Mouse (Mus musculus) hindbrain, embryonic 12.5 days (tissue): Measurements from ENCODE around the gene Ctsa. TPM values are rescaled to one million over a fixed set of nuclear protein-coding genes. Genes with fewer than 3 reads are reported as not detected.
A peak's percentile ranks its signal among the peaks of the same experiment; 100 is the strongest.
"Not testable (repeated sequence)": the region's sequence is repeated elsewhere in the genome, so short reads cannot be mapped to it uniquely, and the experiment has no call there.

ENCODE experiments used
- ATAC-seq: fragments of 200-750 bp; cut with Nextera tagmentation; 2 replicates; pipeline ENCODE4 v1.8.0; 2017; ENCODE audit warnings: moderate TSS enrichment; ENCODE audit not compliant: low FRiP score
- H3K27ac ChIP-seq: fragments of 300-500 bp; sonication (generic); 2 replicates; pipeline ENCODE4 v1.5.1; 2016; ENCODE audit warnings: mild to moderate bottlenecking
- H3K27me3 ChIP-seq: fragments of 300-500 bp; sonication (generic); 2 replicates; pipeline ENCODE4 v1.6.1; 2016; ENCODE audit warnings: mild to moderate bottlenecking
- H3K36me3 ChIP-seq: fragments of 300-500 bp; sonication (generic); 2 replicates; pipeline ENCODE4 v1.6.1; 2016; ENCODE audit warnings: mild to moderate bottlenecking
- H3K4me1 ChIP-seq: fragments of 300-500 bp; sonication (generic); 2 replicates; pipeline ENCODE4 v1.6.1; 2016
- H3K4me2 ChIP-seq: fragments of 300-500 bp; sonication (generic); replicated peaks from 2 replicates; pipeline ENCODE4 v1.6.1; 2016; ENCODE audit warnings: mild to moderate bottlenecking
- H3K4me3 ChIP-seq: fragments of 300-500 bp; sonication (generic); 2 replicates; pipeline ENCODE4 v1.5.1; 2016; ENCODE audit warnings: mild to moderate bottlenecking
- H3K9ac ChIP-seq: fragments of 300-500 bp; sonication (generic); 2 replicates; pipeline ENCODE4 v1.6.1; 2016; ENCODE audit warnings: mild to moderate bottlenecking, moderate library complexity
- H3K9me3 ChIP-seq: fragments of 300-500 bp; sonication (generic); replicated peaks from 2 replicates; pipeline ENCODE4 v1.6.1; 2016; ENCODE audit warnings: mild to moderate bottlenecking
- WGBS: fragments of 180-500 bp; shearing (Covaris S2); methylation state at CpG from one replicate; pipeline ENCODE4 v1.1.7; 2016; 5-methylcytosine and 5-hydroxymethylcytosine counted together
- polyA plus RNA-seq: library from polyadenylated mRNA; unstranded; fragments of >200 nt; fragmentation: Nextera tagmentation; extraction: Ambion mirVana; gene quantifications from 2 replicates; pipeline ENCODE4 v1.2.1, GENCODE M21; 2016

Ctsa gene
- polyA plus RNA-seq, 1 experiment from 2014 or later = 108 TPM

- Histone ChIP-seq H3K4me2 (no peak overlapping the region), H3K27me3 (no peaks in the 10 kb centered on the region), H3K9ac (no peak overlapping the region), H3K9me3 (no peaks in the 10 kb centered on the region), H3K27ac (no peak overlapping the region), H3K4me3 (no peak overlapping the region), H3K4me1 (peaks cover 3% of the 10 kb centered on the region; the same call in 1 of the 2 replicates), H3K36me3 (peaks cover 60% of the 10 kb centered on the region)
- 95% methylated on average over 12 of the region's 12 CpGs for WGBS
- no peak for ATAC-seq
Measured at GRCm38 (mm10) chr2:164792400-164793190, 40.1 kb upstream of the Ctsa start.

- H3K9me3 ChIP-seq = no peaks in the 10 kb centered on the region
- no peak overlapping the region for H3K9ac ChIP-seq
- H3K4me1 ChIP-seq = peaks cover 3% of the 10 kb centered on the region; the same call in 1 of the 2 replicates
- peaks cover 64% of the 10 kb centered on the region for H3K36me3 ChIP-seq
- no peak overlapping the region for H3K27ac ChIP-seq
- 90% methylated on average over 3 of the region's 3 CpGs for WGBS
- no peak overlapping the region for H3K4me2 ChIP-seq
- ATAC-seq = no peak
- no peaks in the 10 kb centered on the region for H3K27me3 ChIP-seq
- H3K4me3 ChIP-seq = no peak overlapping the region
Measured at GRCm38 (mm10) chr2:164793236-164793635, 39.4 kb upstream of the Ctsa start.

- no peaks in the 10 kb centered on the region for H3K9me3 ChIP-seq
- peaks cover 65% of the 10 kb centered on the region for H3K36me3 ChIP-seq
- H3K27ac ChIP-seq = no peak overlapping the region
- no peak overlapping the region for H3K4me2 ChIP-seq
- WGBS = 92% methylated on average over 2 of the region's 2 CpGs
- H3K4me3 ChIP-seq = no peak overlapping the region
- H3K4me1 ChIP-seq = no peaks in the 10 kb centered on the region
- ATAC-seq = no peak
- H3K9ac ChIP-seq = no peak overlapping the region
- no peaks in the 10 kb centered on the region for H3K27me3 ChIP-seq
Measured at GRCm38 (mm10) chr2:164793772-164794171, 38.9 kb upstream of the Ctsa start.

GRCm38 (mm10) chr2:164794293-164794692 is 38.4 kb upstream of the Ctsa start:
- 36% methylated on average over 5 of the region's 5 CpGs for WGBS
- ATAC-seq = peak; percentile 52; the same call in 1 of the 2 replicates

GRCm38 (mm10) chr2:164795868-164796267 is 36.8 kb upstream of the Ctsa start:
- H3K27me3 ChIP-seq = no peaks in the 10 kb centered on the region
- no peak overlapping the region for H3K27ac ChIP-seq
- peaks cover 69% of the 10 kb centered on the region for H3K36me3 ChIP-seq
- no peak overlapping the region for H3K9ac ChIP-seq
- no peak overlapping the region for H3K4me2 ChIP-seq
- no peak overlapping the region for H3K4me3 ChIP-seq
- no peaks in the 10 kb centered on the region for H3K4me1 ChIP-seq
- WGBS = 88% methylated on average over 4 of the region's 4 CpGs
- H3K9me3 ChIP-seq = no peaks in the 10 kb centered on the region
- ATAC-seq = no peak

More at GRCm38 (mm10) chr2:164794293-164794692, 38.4 kb upstream of the Ctsa start:
- Histone ChIP-seq H3K27me3 (no peaks in the 10 kb centered on the region), H3K9me3 (no peaks in the 10 kb centered on the region), H3K4me2 (no peak overlapping the region), H3K36me3 (peaks cover 67% of the 10 kb centered on the region), H3K9ac (no peak overlapping the region), H3K4me3 (no peak overlapping the region), H3K4me1 (no peaks in the 10 kb centered on the region), H3K27ac (no peak overlapping the region)

- H3K4me3 ChIP-seq, H3K27me3 ChIP-seq, H3K9ac ChIP-seq, ATAC-seq, H3K9me3 ChIP-seq, H3K27ac ChIP-seq, H3K4me1 ChIP-seq, H3K4me2 ChIP-seq: not testable (repeated sequence)
- 88% methylated on average over 6 of the region's 6 CpGs for WGBS
- peaks cover 53% of the 10 kb centered on the region for H3K36me3 ChIP-seq
Measured at GRCm38 (mm10) chr2:164798554-164798953, 34.1 kb upstream of the Ctsa start.

- Histone ChIP-seq H3K4me3 (no peak overlapping the region), H3K9me3 (no peaks in the 10 kb centered on the region), H3K4me2 (no peak overlapping the region), H3K4me1 (peaks cover 16% of the 10 kb centered on the region), H3K36me3 (peaks cover 45% of the 10 kb centered on the region), H3K27me3 (no peaks in the 10 kb centered on the region), H3K9ac (no peak overlapping the region), H3K27ac (no peak overlapping the region)
- ATAC-seq = no peak
- whole genome bisulfite sequencing = 96% methylated on average over 13 of the region's 13 CpGs
Measured at GRCm38 (mm10) chr2:164800252-164801004, 32.2 kb upstream of the Ctsa start.

GRCm38 (mm10) chr2:164803201-164803920 is 29.3 kb upstream of the Ctsa start:
- peak overlapping the region; percentile 80 for H3K4me2 ChIP-seq
- H3K9me3 ChIP-seq = no peaks in the 10 kb centered on the region
- H3K36me3 ChIP-seq = peaks cover 25% of the 10 kb centered on the region
- H3K27me3 ChIP-seq = no peaks in the 10 kb centered on the region
- 95% methylated on average over 16 of the region's 16 CpGs for WGBS
- ATAC-seq = no peak
- H3K27ac ChIP-seq = no peak overlapping the region
- H3K4me3 ChIP-seq = peak overlapping the region; percentile 82
- H3K4me1 ChIP-seq = peaks cover 25% of the 10 kb centered on the region
- peak overlapping the region; percentile 82 for H3K9ac ChIP-seq

- H3K27ac ChIP-seq = no peak overlapping the region
Measured at GRCm38 (mm10) chr2:164803921-164804313, 28.8 kb upstream of the Ctsa start.

GRCm38 (mm10) chr2:164804533-164805331 is 27.9 kb upstream of the Ctsa start, which contains the start of the genes Acot8 and Zswim3:
Acot8 (minus strand) TSS chr2:164804882.
Zswim3 (plus strand) TSS chr2:164805098.
- Histone ChIP-seq H3K36me3 (peaks cover 24% of the 10 kb centered on the region), H3K27ac (peak within 1 kb of the TSS; percentile 92), H3K4me3 (peak within 1 kb of the TSS; percentile 82), H3K27me3 (no peaks in the 10 kb centered on the region), H3K4me1 (peaks cover 25% of the 10 kb centered on the region), H3K9ac (peak within 1 kb of the TSS; percentile 84), H3K9me3 (no peaks in the 10 kb centered on the region), H3K4me2 (peak within 1 kb of the TSS; percentile 85)
- under 1% methylated on average over 47 of the region's 47 CpGs for WGBS
- peak; percentile 95 for ATAC-seq

More at GRCm38 (mm10) chr2:164803921-164804313, 28.8 kb upstream of the Ctsa start:
- peaks cover 25% of the 10 kb centered on the region for H3K4me1 ChIP-seq
- H3K4me3 ChIP-seq = peak overlapping the region; percentile 82
- no peak for ATAC-seq
- H3K27me3 ChIP-seq = no peaks in the 10 kb centered on the region
- H3K4me2 ChIP-seq = peak overlapping the region; percentile 80
- no peaks in the 10 kb centered on the region for H3K9me3 ChIP-seq
- peaks cover 27% of the 10 kb centered on the region for H3K36me3 ChIP-seq
- 45% methylated on average over 1 of the region's 1 CpGs for WGBS
- H3K9ac ChIP-seq = peak overlapping the region; percentile 82

- no peaks in the 10 kb centered on the region for H3K9me3 ChIP-seq
- peaks cover 25% of the 10 kb centered on the region for H3K4me1 ChIP-seq
- WGBS = 2% methylated on average over 21 of the region's 21 CpGs
- H3K4me3 ChIP-seq = peak overlapping the region; percentile 82
- peak overlapping the region; percentile 85 for H3K4me2 ChIP-seq
- H3K9ac ChIP-seq = peak overlapping the region; percentile 84
- H3K27ac ChIP-seq = peak overlapping the region; percentile 92
- ATAC-seq = peak; percentile 62
- H3K27me3 ChIP-seq = no peaks in the 10 kb centered on the region
- H3K36me3 ChIP-seq = peaks cover 21% of the 10 kb centered on the region
Measured at GRCm38 (mm10) chr2:164805332-164805718, 27.3 kb upstream of the Ctsa start.
